Mouse (Mus musculus): ENCODE measurements around the gene Olfm3. TPM values are rescaled to one million over a fixed set of nuclear protein-coding genes. Genes with fewer than 3 reads are reported as not detected.

The Olfm3 gene
- not detected in 2 replicates for polyA plus RNA-seq (2015; fragmentation: Nextera tagmentation; extraction: Ambion mirVana)

DNA sequence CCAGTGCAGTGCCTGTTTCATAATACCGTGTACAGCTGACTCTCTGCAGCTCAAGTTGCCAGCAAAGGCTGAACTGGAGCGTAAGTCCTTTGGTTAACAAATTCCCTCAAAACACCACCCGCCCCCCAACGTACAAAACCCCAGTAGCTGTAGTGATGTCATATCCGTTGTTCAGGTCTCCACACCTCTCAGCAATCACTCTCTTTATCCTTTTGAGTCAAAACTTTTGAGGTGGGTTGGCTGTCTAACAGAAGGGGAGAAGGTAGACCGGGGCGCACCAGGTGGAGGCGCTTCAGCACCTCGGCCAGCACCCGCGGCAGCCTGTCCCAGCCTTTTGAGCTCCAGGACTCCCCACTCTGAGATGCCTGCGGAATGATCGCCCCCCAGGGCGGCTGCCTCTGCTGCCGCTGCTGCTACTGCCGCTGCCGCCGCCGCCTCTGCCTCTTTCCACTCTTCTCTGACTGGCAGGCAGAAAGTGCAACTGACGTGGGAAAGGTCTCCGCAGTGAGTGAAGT, at the start of gene Olfm3:
Gene Olfm3 (plus strand): TSS at position 155 of the 515 bp plus-strand sequence.

All from urinary bladder, postnatal 0 days (tissue).